Mouse (Mus musculus) small intestine, adult 2 months (tissue): Measurements from ENCODE around the gene Gm13288.
"Not testable (repeated sequence)": the region's sequence is repeated elsewhere in the genome, so short reads cannot be mapped to it uniquely, and the experiment has no call there.

Source experiments
- CTCF ChIP-seq: fragments of 200-500 bp; IDR thresholded peaks from 2 replicates; pipeline ENCODE4 v1.5.1; 2012; ENCODE audit warnings: low read depth, mild to moderate bottlenecking, control low read depth, inconsistent platforms, low read length, moderate library complexity, mixed read lengths; ENCODE audit not compliant: insufficient replicate concordance, insufficient read length; ENCODE audit errors: extremely low read depth
- POLR2A ChIP-seq: fragments of 200-500 bp; IDR thresholded peaks from 2 replicates; pipeline ENCODE4 v1.6.1; 2012; ENCODE audit warnings: low read depth, mild to moderate bottlenecking, control low read depth, inconsistent platforms, low read length, moderate library complexity

GRCm38 (mm10) chr4:88780320-88780719, 25.0 kb upstream of the Gm13288 start:
- TF ChIP-seq CTCF, POLR2A: not testable (repeated sequence)
